ENCODE assay signal across 26 mouse cellular contexts in the genomic region with DNA sequence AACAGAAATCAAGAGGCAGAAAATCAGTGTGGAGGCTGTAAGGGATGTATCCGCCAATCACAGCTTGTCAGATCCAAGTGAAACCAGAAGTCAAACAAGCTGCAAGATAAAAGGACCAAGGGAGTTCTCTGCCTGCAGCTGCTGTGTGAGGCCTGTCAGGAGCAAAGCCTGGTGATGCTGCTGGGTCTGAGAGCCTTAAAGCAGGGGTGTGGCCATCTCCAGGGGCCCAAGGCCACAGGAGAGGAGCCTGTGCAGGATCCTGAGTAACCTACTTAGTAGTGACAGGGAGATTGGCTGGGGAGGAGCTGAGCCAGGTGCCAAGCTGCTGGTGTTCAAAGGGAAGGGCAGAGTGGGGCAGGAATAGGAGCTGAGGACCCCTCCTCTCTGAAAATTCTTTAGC.
"Had no signal": no experiment of that assay in that cellular context is flagged by ENCODE, and none has a peak within 500 bp of the region (broad histone marks: within the 10 kb centered on the region; RNA-seq: fewer than 3 reads in every experiment).

No protein-coding gene starts in this region.

- H3K9ac ChIP-seq: heart, embryonic 12.5 days; heart, embryonic 15.5 days; hindbrain, embryonic 13.5 days; hindbrain, embryonic 15.5 days; kidney, embryonic 15.5 days; limb, embryonic 12.5 days; liver, embryonic 13.5 days had no signal

- H3K27ac ChIP-seq: heart, adult 2 months; heart, embryonic 10.5 days; heart, embryonic 15.5 days; hindbrain, embryonic 13.5 days; hindbrain, embryonic 15.5 days; hindbrain, postnatal 0 days; kidney, embryonic 15.5 days; kidney, postnatal 0 days; layer of hippocampus, adult 2 months; left cerebral cortex, adult 2 months; limb, embryonic 10.5 days; limb, embryonic 12.5 days; liver, embryonic 13.5 days had no signal

- H3K4me1 ChIP-seq: liver, embryonic 13.5 days had no signal

- DNase-seq: gastrocnemius, postnatal 14 days; gastrocnemius, postnatal 36 days; heart, adult 11 months; heart, adult 2 months; heart, postnatal 14 days; heart, postnatal 36 days; kidney, adult 11 months; kidney, adult 2 months; kidney, adult 9 months; kidney, postnatal 25 days; kidney, postnatal 4 days; liver; liver, embryonic 13.5 days had no signal

- H3K27me3 ChIP-seq: heart, embryonic 15.5 days; kidney, embryonic 15.5 days; liver, embryonic 13.5 days had no signal

- H3K4me3 ChIP-seq: heart, adult 2 months; heart, embryonic 10.5 days; heart, embryonic 12.5 days; heart, embryonic 15.5 days; hindbrain, embryonic 13.5 days; hindbrain, embryonic 15.5 days; kidney, embryonic 15.5 days; layer of hippocampus, adult 2 months; left cerebral cortex, adult 2 months; limb, embryonic 10.5 days; limb, embryonic 12.5 days; liver, embryonic 13.5 days had no signal

- H3K4me2 ChIP-seq: heart, embryonic 12.5 days; heart, embryonic 15.5 days; hindbrain, embryonic 13.5 days; hindbrain, embryonic 15.5 days; kidney, embryonic 15.5 days; limb, embryonic 12.5 days; liver, embryonic 11.5 days; liver, embryonic 13.5 days had no signal

- H3K36me3 ChIP-seq: heart, embryonic 10.5 days; heart, embryonic 12.5 days; heart, embryonic 15.5 days; hindbrain, embryonic 13.5 days; hindbrain, embryonic 15.5 days; kidney, embryonic 15.5 days; limb, embryonic 10.5 days; limb, embryonic 12.5 days; liver, embryonic 13.5 days had no signal

- H3K9me3 ChIP-seq: heart, embryonic 10.5 days; heart, embryonic 12.5 days; heart, embryonic 15.5 days; hindbrain, embryonic 13.5 days; hindbrain, embryonic 15.5 days; kidney, embryonic 15.5 days; limb, embryonic 10.5 days; limb, embryonic 12.5 days; liver, embryonic 13.5 days had no signal

- ATAC-seq: hindbrain, postnatal 0 days had no signal
